Mouse (Mus musculus): ENCODE data around the gene Spice1.

Spice1 gene

GRCm38 (mm10) chr16:44361921-44362890 lies 15.3 kb downstream of the Spice1 start:
- in situ Hi-C loops (cut with MboI; ENCODE audit: unreplicated experiment in 2 of 2) = loop anchor here (5.0 to 25.0 kb wide), 2 partner anchors 120 to 500 kb away; no protein-coding TSS in a partner anchor

DNA sequence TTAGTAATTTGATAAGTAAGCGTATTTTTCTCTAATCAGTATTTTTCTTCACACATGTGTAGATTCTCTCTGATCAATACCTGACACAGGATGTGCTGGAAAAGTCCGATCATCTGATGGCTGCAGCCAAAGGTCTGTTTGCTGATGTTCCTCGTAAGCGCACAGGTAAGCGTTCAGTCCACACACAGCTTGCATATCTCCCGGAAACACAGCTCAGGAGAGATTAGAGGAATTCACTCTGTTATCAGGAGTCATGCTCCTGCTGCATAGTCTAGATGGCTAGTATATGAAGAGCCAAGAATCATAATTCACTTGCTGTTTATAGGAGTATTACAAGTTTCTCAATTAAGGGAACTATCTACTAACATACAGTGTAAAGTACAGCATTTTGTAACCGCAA lies 18.6 kb downstream of the Spice1 start:
- in situ Hi-C loops (cut with MboI; ENCODE audit: unreplicated experiment in 2 of 2) = loop anchor here in 1 of 2 experiments (25.0 kb wide), 1 partner anchor 503 kb away; no protein-coding TSS in a partner anchor

GRCm38 (mm10) chr16:44375459-44375858 lies 28.5 kb downstream of the Spice1 start:
- in situ Hi-C loops (cut with MboI; ENCODE audit: unreplicated experiment in 2 of 2) = no loop called here

DNA sequence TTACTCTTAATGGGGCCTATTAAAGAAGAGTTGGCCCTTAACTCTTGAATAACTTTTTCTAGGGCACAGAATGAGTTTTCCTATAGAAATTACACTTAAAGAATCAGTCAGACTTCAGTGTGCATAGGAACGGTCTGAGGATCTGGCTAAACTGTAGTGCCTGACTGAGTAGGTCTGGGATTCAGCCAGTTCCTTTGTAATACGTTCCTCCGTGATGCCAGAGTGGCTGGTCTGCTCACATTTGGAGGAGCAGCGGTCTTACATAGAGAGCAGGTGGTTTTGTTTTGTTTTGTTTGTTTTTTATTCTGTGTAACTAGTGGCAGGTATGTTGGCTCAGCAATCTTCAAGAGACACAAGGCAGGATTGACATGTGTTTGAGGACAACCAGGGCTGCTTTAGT lies 33.1 kb downstream of the Spice1 start:
- in situ Hi-C loops (cut with MboI; ENCODE audit: unreplicated experiment in 2 of 2) = no loop called here

GRCm38 (mm10) chr16:44381578-44381977 lies 34.7 kb downstream of the Spice1 start:
- in situ Hi-C loops (cut with MboI; ENCODE audit: unreplicated experiment in 2 of 2) = no loop called here

GRCm38 (mm10) chr16:44383549-44383948 lies 36.6 kb downstream of the Spice1 start:
- in situ Hi-C loops (cut with MboI; ENCODE audit: unreplicated experiment in 2 of 2) = no loop called here

GRCm38 (mm10) chr16:44384251-44384650 lies 37.3 kb downstream of the Spice1 start:
- in situ Hi-C loops (cut with MboI; ENCODE audit: unreplicated experiment in 2 of 2) = no loop called here

- in situ Hi-C loops (cut with MboI; ENCODE audit: unreplicated experiment in 2 of 2) = no loop called here
Measured at GRCm38 (mm10) chr16:44391877-44392548, 45.1 kb downstream of the Spice1 start.

- in situ Hi-C loops (cut with MboI; ENCODE audit: unreplicated experiment in 2 of 2) = no loop called here
Measured at GRCm38 (mm10) chr16:44394577-44395243, 47.8 kb downstream of the Spice1 start, which contains the start of gene Cfap44. Gene Cfap44 (plus strand): TSS chr16:44394796.

GRCm38 (mm10) chr16:44404933-44405332 lies 58.0 kb downstream of the Spice1 start:
- in situ Hi-C loops (cut with MboI; ENCODE audit: unreplicated experiment in 2 of 2) = no loop called here

DNA sequence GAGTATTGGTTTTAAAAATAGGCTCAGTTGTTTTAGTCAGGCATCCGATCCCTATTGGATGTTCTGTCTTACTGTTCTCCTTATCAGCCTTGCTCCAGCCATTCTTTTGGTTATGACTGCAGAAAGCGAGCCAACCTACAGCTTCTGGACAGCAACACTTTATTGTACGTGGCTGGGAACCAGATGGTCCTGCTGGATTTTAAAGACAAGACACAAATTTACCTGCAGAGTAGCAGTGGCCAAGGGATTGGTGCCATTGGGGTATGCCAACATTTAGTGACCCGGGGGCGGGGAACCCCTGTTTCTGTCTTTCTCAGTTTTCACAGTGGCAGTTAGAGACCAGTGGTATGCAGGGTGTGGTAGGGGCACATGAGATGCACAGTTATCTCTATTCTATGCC lies 60.3 kb downstream of the Spice1 start:
- in situ Hi-C loops (cut with MboI; ENCODE audit: unreplicated experiment in 2 of 2) = no loop called here

GRCm38 (mm10) chr16:44408290-44408689 lies 61.4 kb downstream of the Spice1 start:
- in situ Hi-C loops (cut with MboI; ENCODE audit: unreplicated experiment in 2 of 2) = no loop called here

DNA sequence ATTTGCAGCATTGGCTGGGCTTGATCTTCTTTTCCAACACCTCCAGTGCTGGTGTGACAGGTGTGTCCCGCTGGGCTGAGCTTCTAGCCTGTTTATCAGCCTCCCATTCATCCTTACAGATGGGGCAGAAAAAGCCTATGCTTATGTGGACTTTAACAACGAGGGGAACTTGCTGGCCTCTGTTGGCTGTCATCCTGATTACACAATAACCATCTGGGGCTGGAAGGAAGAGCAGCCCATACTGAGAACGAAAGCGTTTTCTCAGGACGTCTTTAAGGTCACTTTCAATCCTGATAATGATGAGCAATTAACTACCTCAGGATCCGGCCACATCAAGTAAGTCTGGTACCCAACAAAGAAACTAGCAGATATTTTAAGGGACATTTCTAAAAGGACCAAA lies 63.3 kb downstream of the Spice1 start:
- in situ Hi-C loops (cut with MboI; ENCODE audit: unreplicated experiment in 2 of 2) = no loop called here

GRCm38 (mm10) chr16:44417596-44417995 lies 70.7 kb downstream of the Spice1 start:
- in situ Hi-C loops (cut with MboI; ENCODE audit: unreplicated experiment in 2 of 2) = no loop called here

- in situ Hi-C loops (cut with MboI; ENCODE audit: unreplicated experiment in 2 of 2) = no loop called here
Measured at GRCm38 (mm10) chr16:44421735-44422134, 74.8 kb downstream of the Spice1 start.

GRCm38 (mm10) chr16:44423499-44423898 lies 76.6 kb downstream of the Spice1 start:
- in situ Hi-C loops (cut with MboI; ENCODE audit: unreplicated experiment in 2 of 2) = no loop called here

GRCm38 (mm10) chr16:44428456-44428855 lies 81.5 kb downstream of the Spice1 start:
- in situ Hi-C loops (cut with MboI; ENCODE audit: unreplicated experiment in 2 of 2) = no loop called here

- in situ Hi-C loops (cut with MboI; ENCODE audit: unreplicated experiment in 2 of 2) = no loop called here
Measured at GRCm38 (mm10) chr16:44430021-44430420, 83.1 kb downstream of the Spice1 start.

DNA sequence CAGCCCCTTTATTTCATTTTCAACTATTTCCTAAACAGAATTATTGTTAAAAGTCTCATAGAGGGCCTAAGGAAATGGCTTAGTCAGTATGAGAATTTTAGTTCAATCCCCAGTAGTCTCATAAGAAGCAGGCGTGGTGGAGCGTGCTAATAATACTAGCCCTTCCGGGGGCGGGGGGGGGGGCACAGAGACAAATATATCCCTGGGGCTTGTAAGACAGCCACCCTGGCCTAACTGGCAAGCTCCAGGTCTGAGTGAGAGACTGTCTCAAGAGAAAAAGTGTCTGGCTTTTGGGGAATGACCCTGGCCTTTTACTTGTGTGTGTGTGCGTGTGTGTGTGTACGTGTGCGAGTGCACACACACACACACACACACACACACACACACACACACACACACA lies 88.0 kb downstream of the Spice1 start:
- in situ Hi-C loops (cut with MboI; ENCODE audit: unreplicated experiment in 2 of 2) = no loop called here

DNA sequence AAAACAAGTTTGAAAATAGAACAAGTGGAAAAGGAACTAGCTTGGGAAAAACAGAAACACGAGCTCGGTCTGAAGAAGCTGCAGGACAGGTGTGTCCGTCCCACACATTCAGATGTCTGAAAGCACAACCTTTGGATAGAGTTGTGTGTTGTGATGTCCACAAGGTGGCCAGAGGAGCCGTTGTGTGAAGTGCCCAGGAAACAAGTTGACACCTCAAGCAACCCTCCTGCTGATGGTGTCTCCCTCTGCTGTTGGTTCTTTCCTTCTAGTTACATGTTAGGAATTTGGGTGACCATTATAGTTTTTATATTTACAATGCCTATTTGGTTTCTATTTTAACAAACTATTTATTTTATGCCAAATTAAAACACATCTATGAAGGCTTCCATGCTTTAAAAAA lies 88.6 kb downstream of the Spice1 start:
- in situ Hi-C loops (cut with MboI; ENCODE audit: unreplicated experiment in 2 of 2) = no loop called here
